Mouse (Mus musculus) cerebellum, postnatal 14 days (tissue): Measurements from ENCODE around the gene Pomp.

Experiments
- DNase-seq, 2 experiments: peaks; one replicate each; pipeline ENCODE4 v3.0.0; 2021; ENCODE audit warnings: mixed read lengths in 2 of 2

Pomp gene

GRCm38 (mm10) chr5:147860449-147861261 is at the start of gene Pomp:
Pomp (plus strand) TSS chr5:147860461.
- DNase-seq: peak; percentile 88 to 90

- DNase-seq: no peak
Observed at GRCm38 (mm10) chr5:147812255-147813040, 47.8 kb upstream of the Pomp start.

- no peak for DNase-seq
Observed at GRCm38 (mm10) chr5:147814971-147815370, 45.3 kb upstream of the Pomp start.

GRCm38 (mm10) chr5:147815592-147815991 is 44.7 kb upstream of the Pomp start:
- no peak for DNase-seq

GRCm38 (mm10) chr5:147816465-147816864 is 43.8 kb upstream of the Pomp start:
- no peak for DNase-seq

- no peak for DNase-seq
Observed at GRCm38 (mm10) chr5:147817747-147818496, 42.3 kb upstream of the Pomp start.

- no peak for DNase-seq
Observed at GRCm38 (mm10) chr5:147818866-147819265, 41.4 kb upstream of the Pomp start.

- no peak for DNase-seq
Observed at GRCm38 (mm10) chr5:147819895-147820294, 40.4 kb upstream of the Pomp start.

GRCm38 (mm10) chr5:147824021-147824605 is 36.1 kb upstream of the Pomp start:
- DNase-seq: no peak

GRCm38 (mm10) chr5:147825375-147825969 is 34.8 kb upstream of the Pomp start:
- no peak for DNase-seq

GRCm38 (mm10) chr5:147826091-147826490 is 34.2 kb upstream of the Pomp start:
- DNase-seq: no peak

- no peak for DNase-seq
Observed at GRCm38 (mm10) chr5:147826546-147826945, 33.7 kb upstream of the Pomp start.

- DNase-seq: no peak
Observed at GRCm38 (mm10) chr5:147828846-147829245, 31.4 kb upstream of the Pomp start.

- no peak for DNase-seq
Observed at GRCm38 (mm10) chr5:147832842-147833241, 27.4 kb upstream of the Pomp start.

- DNase-seq: no peak
Observed at GRCm38 (mm10) chr5:147834841-147835500, 25.3 kb upstream of the Pomp start.

- DNase-seq: no peak
Observed at GRCm38 (mm10) chr5:147839418-147839817, 20.8 kb upstream of the Pomp start.

- DNase-seq: no peak
Observed at GRCm38 (mm10) chr5:147843340-147843739, 16.9 kb upstream of the Pomp start.

GRCm38 (mm10) chr5:147845319-147845718 is 14.9 kb upstream of the Pomp start:
- no peak for DNase-seq

- no peak for DNase-seq
Observed at GRCm38 (mm10) chr5:147847361-147847760, 12.9 kb upstream of the Pomp start.

GRCm38 (mm10) chr5:147848164-147848863 is 11.9 kb upstream of the Pomp start:
- DNase-seq: peak; percentile 86 to 88

- no peak for DNase-seq
Observed at GRCm38 (mm10) chr5:147850194-147850593, 10.1 kb upstream of the Pomp start.
